Mouse (Mus musculus): ENCODE results near the gene Tcf21. TPM values are rescaled to one million over a fixed set of nuclear protein-coding genes. Genes with fewer than 3 reads are reported as not detected.

Tcf21 gene
- polyA plus RNA-seq, 1 experiment = not detected

DNA sequence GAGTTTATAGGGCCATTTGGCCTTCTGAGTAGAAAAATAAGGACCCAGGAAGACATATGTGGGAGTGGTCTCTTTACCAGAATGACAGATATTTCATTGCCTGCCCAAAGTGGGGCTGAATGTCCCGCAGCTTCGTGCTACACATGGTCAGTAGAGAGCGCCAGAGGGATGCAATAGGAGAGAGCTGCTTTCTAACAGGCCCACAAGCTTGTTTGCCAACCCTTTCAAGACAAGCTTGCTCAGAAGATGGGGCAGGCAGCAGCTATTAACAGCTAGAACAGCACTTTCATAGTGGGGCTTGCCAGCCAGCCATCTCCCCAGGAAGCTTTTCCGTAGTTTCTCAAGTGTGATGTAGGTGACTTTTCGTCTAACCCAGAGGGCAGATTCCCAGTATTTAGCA lies 42.0 kb downstream of the Tcf21 start:
- Histone ChIP-seq H3K79me2 (ENCODE audit: control insufficient read depth, insufficient read depth) (no peaks in the 10 kb centered on the region), H3K27me3 (ENCODE audit: control insufficient read depth, insufficient read depth, insufficient read length) (peaks cover 4% of the 10 kb centered on the region), H3K4me3 (no peak overlapping the region), H3K4me2 (ENCODE audit: low read depth) (no peak overlapping the region), H3ac (ENCODE audit: control insufficient read depth, insufficient read length) (no peak overlapping the region), H3K36me3 (ENCODE audit: control insufficient read depth, insufficient read depth) (no peaks in the 10 kb centered on the region)
- TF ChIP-seq POLR2A (IDR thresholded peaks at IDR 0.05; ENCODE audit: insufficient read length, low read depth) = no peak
- no peak for TF ChIP-seq CEBPB (IDR thresholded peaks at IDR 0.05; ENCODE audit: insufficient read depth, poor library complexity, severe bottlenecking)
- no peak for TF ChIP-seq REST (IDR thresholded peaks at IDR 0.05; ENCODE audit: insufficient read depth, insufficient read length)
- no peak for TF ChIP-seq MYOG (IDR thresholded peaks at IDR 0.05; ENCODE audit: control insufficient read depth in 1 of 3, insufficient read depth in 1 of 3, insufficient read length in 2 of 3, low read depth in 2 of 3)
- TF ChIP-seq MAX (IDR thresholded peaks at IDR 0.05; ENCODE audit: low read depth) = no peak
- no peak for TF ChIP-seq SRF (IDR thresholded peaks at IDR 0.05; ENCODE audit: control insufficient read depth, insufficient read length, low read depth)
- no peak for TF ChIP-seq E2F4 (IDR thresholded peaks at IDR 0.05; ENCODE audit: insufficient read depth)

DNA sequence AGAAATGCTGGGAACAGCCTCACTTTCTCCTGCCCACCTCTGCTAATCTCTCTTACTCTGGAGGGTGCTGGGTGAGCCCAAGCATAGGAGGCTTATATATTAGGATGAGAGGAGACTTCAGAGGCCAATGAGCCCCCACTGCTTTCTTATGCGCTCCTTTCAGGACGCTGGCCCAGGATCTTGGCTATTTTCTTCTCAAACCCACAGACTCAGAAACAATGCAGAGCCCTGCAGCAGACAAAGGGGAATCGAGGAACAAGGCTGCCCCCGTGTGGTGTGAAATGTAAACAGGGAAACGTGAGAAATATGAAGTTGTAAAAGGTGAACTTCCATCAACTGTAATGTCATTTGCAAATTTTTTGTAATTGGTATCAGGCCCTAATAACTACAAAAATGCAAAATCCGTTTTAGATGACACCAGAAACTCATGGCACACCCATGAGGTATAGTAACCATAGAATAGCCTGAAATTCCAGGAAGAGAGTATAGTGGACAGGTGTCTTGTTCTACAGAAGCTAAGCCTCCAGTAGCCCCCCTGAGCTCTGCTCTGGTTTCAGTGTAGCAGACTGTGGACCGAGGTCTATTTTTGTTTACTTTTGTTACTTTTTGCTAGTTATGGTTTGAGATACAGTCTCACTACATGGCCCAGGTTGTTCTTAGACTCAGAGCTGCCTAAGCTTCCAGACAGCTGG lies 43.8 kb downstream of the Tcf21 start:
- Histone ChIP-seq H3K4me3 (no peak overlapping the region), H3ac (ENCODE audit: control insufficient read depth, insufficient read length) (no peak overlapping the region), H3K36me3 (ENCODE audit: control insufficient read depth, insufficient read depth) (no peaks in the 10 kb centered on the region), H3K27me3 (ENCODE audit: control insufficient read depth, insufficient read depth, insufficient read length) (peaks cover 4% of the 10 kb centered on the region), H3K79me2 (ENCODE audit: control insufficient read depth, insufficient read depth) (no peaks in the 10 kb centered on the region), H3K4me2 (ENCODE audit: low read depth) (no peak overlapping the region)
- TF ChIP-seq TCF3 (IDR thresholded peaks at IDR 0.05; ENCODE audit: insufficient read length, low read depth) = no peak
- TF ChIP-seq MAX (IDR thresholded peaks at IDR 0.05; ENCODE audit: low read depth) = no peak
- no peak for TF ChIP-seq POLR2A (IDR thresholded peaks at IDR 0.05; ENCODE audit: insufficient read length, low read depth)
- no peak for TF ChIP-seq E2F4 (IDR thresholded peaks at IDR 0.05; ENCODE audit: insufficient read depth)
- no peak for TF ChIP-seq REST (IDR thresholded peaks at IDR 0.05; ENCODE audit: insufficient read depth, insufficient read length)
- TF ChIP-seq SRF (IDR thresholded peaks at IDR 0.05; ENCODE audit: control insufficient read depth, insufficient read length, low read depth) = no peak
- no peak for TF ChIP-seq CEBPB (IDR thresholded peaks at IDR 0.05; ENCODE audit: insufficient read depth, poor library complexity, severe bottlenecking)
- TF ChIP-seq MYOG (IDR thresholded peaks at IDR 0.05; ENCODE audit: control insufficient read depth in 1 of 3, insufficient read depth in 1 of 3, insufficient read length in 2 of 3, low read depth in 2 of 3) = no peak
- no peak for TF ChIP-seq MYOD1 (IDR thresholded peaks at IDR 0.05; ENCODE audit: control insufficient read depth in 1 of 3, insufficient read length in 2 of 3, low read depth in 2 of 3)
- no peak for TF ChIP-seq TCF12 (IDR thresholded peaks at IDR 0.05; ENCODE audit: insufficient read depth, poor library complexity, severe bottlenecking)
- no peak for TF ChIP-seq POLR2AphosphoS2 (IDR thresholded peaks at IDR 0.05; ENCODE audit: insufficient read length, low read depth)
- TF ChIP-seq USF1 (IDR thresholded peaks at IDR 0.05; ENCODE audit: low read depth) = no peak

DNA sequence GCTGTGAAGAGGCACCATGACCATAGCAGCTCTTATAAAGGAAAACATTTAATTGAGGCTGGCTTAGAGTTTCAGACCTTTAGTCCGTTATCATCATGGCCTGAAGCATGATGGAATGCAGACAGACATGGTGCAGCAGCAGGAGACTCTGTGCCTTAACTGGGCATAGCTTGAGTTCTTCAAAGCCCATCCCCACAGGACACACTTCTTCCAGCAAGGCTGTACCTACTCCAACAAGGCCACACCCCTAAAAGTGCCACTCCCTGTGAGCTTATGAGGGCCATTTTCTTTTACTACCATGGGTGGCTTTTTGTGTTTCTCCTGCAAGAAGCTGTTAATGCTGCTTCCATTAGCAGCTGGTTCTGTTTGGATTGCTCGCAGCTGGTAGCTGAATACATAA lies 44.5 kb downstream of the Tcf21 start:
- no peak for TF ChIP-seq TCF3 (IDR thresholded peaks at IDR 0.05; ENCODE audit: insufficient read length, low read depth)
- no peak for TF ChIP-seq MYOD1 (IDR thresholded peaks at IDR 0.05; ENCODE audit: control insufficient read depth in 1 of 3, insufficient read length in 2 of 3, low read depth in 2 of 3)
- TF ChIP-seq TCF12 (IDR thresholded peaks at IDR 0.05; ENCODE audit: insufficient read depth, poor library complexity, severe bottlenecking) = no peak
- TF ChIP-seq USF1 (IDR thresholded peaks at IDR 0.05; ENCODE audit: low read depth) = no peak
- TF ChIP-seq MYOG (IDR thresholded peaks at IDR 0.05; ENCODE audit: control insufficient read depth in 1 of 3, insufficient read depth in 1 of 3, insufficient read length in 2 of 3, low read depth in 2 of 3) = no peak
- Histone ChIP-seq H3K79me2 (ENCODE audit: control insufficient read depth, insufficient read depth) (no peaks in the 10 kb centered on the region), H3K4me2 (ENCODE audit: low read depth) (no peak overlapping the region), H3ac (ENCODE audit: control insufficient read depth, insufficient read length) (no peak overlapping the region), H3K27me3 (ENCODE audit: control insufficient read depth, insufficient read depth, insufficient read length) (peaks cover 4% of the 10 kb centered on the region), H3K36me3 (ENCODE audit: control insufficient read depth, insufficient read depth) (no peaks in the 10 kb centered on the region), H3K4me3 (no peak overlapping the region)

DNA sequence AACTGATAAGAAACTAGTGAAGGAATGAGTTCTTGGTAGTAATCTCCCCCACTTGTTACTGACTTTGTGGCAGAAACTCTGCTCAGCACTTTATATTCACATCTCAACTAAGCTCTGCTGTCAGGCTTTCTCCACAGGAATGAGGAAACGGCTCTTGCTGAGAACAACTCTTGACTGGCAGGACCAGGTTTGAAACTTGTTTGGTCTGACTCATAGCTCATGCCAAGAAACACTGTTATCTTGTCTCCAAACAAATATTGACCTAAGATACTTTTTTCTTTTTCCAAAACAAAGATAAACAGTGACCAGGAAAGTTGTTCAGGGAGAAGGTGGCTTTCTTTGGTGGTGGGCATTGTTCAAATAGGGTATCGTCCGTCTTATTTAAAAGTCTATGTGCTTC lies 45.3 kb downstream of the Tcf21 start:
- no peaks in the 10 kb centered on the region for H3K36me3 ChIP-seq (ENCODE audit: control insufficient read depth, insufficient read depth)
- no peak overlapping the region for H3K4me2 ChIP-seq (ENCODE audit: low read depth)
- no peaks in the 10 kb centered on the region for H3K27me3 ChIP-seq (ENCODE audit: control insufficient read depth, insufficient read depth, insufficient read length)
- H3K79me2 ChIP-seq (ENCODE audit: control insufficient read depth, insufficient read depth) = no peaks in the 10 kb centered on the region
- no peak overlapping the region for H3K4me3 ChIP-seq
- H3ac ChIP-seq (ENCODE audit: control insufficient read depth, insufficient read length) = no peak overlapping the region
- peak in 1 of 3 experiments; percentile 32 for TF ChIP-seq MYOD1 (IDR thresholded peaks at IDR 0.05; ENCODE audit: control insufficient read depth in 1 of 3, insufficient read length in 2 of 3, low read depth in 2 of 3)
- TF ChIP-seq POLR2A (IDR thresholded peaks at IDR 0.05; ENCODE audit: insufficient read length, low read depth) = no peak

Other genes with a start within 250 kb of the Tcf21 start
- 0.01 TPM for gene Slc2a12, start 175.2 kb downstream of the Tcf21 start, polyA plus RNA-seq (2012; fragmentation: generic; extraction: Trizol)
- 72.5 TPM for gene Tbpl1, start 88.2 kb downstream of the Tcf21 start, polyA plus RNA-seq (2012; fragmentation: generic; extraction: Trizol)

Data from myocyte (in vitro differentiated cells).